Mouse (Mus musculus) limb, embryonic 14.5 days (tissue): ENCODE measurements around the gene Susd1. TPM values are rescaled to one million over a fixed set of nuclear protein-coding genes. Genes with fewer than 3 reads are reported as not detected.

ENCODE experiments used
- ATAC-seq: fragments of 200-750 bp; cut with Nextera tagmentation; 2 replicates; pipeline ENCODE4 v1.8.0; 2017; ENCODE audit warnings: low read depth, moderate number of reproducible peaks, moderate TSS enrichment; ENCODE audit not compliant: low FRiP score
- DNase-seq: peaks from one replicate; pipeline ENCODE4 v3.0.0-alpha.2; 2015; ENCODE audit warnings: low spot score
- H3K27ac ChIP-seq: fragments of 300-500 bp; sonication (generic); replicated peaks from 2 replicates; pipeline ENCODE4 v1.5.1; 2014; ENCODE audit warnings: low read depth, mild to moderate bottlenecking, low read length, moderate library complexity, mixed read lengths
- H3K27me3 ChIP-seq: fragments of 300-500 bp; sonication (generic); 2 replicates; pipeline ENCODE4 v1.6.1; 2014; ENCODE audit warnings: low read length, mixed read lengths; ENCODE audit not compliant: control insufficient read depth, insufficient read depth
- H3K36me3 ChIP-seq: fragments of 300-500 bp; sonication (generic); 2 replicates; pipeline ENCODE4 v1.6.1; 2014; ENCODE audit warnings: mild to moderate bottlenecking, low read length, moderate library complexity, mixed read lengths; ENCODE audit not compliant: control insufficient read depth, insufficient read depth
- H3K4me1 ChIP-seq: fragments of 300-500 bp; sonication (generic); 2 replicates; pipeline ENCODE4 v1.6.1; 2014; ENCODE audit warnings: antibody characterized with exemption, low read length, mixed read lengths; ENCODE audit not compliant: control insufficient read depth, insufficient read depth
- H3K4me2 ChIP-seq: fragments of 300-500 bp; sonication (generic); replicated peaks from 2 replicates; pipeline ENCODE4 v1.6.1; 2014; ENCODE audit warnings: low read depth, mild to moderate bottlenecking, low read length, moderate library complexity; ENCODE audit not compliant: severe bottlenecking
- H3K4me3 ChIP-seq: fragments of 300-500 bp; sonication (generic); replicated peaks from 2 replicates; pipeline ENCODE4 v1.5.1; 2014; ENCODE audit warnings: low read length
- H3K9ac ChIP-seq: fragments of 300-500 bp; sonication (generic); 2 replicates; pipeline ENCODE4 v1.6.1; 2014; ENCODE audit warnings: mild to moderate bottlenecking, low read depth, low read length, moderate library complexity; ENCODE audit not compliant: severe bottlenecking
- H3K9me3 ChIP-seq: fragments of 300-500 bp; sonication (generic); 2 replicates; pipeline ENCODE4 v1.6.1; 2016; ENCODE audit warnings: low read length; ENCODE audit not compliant: control insufficient read depth
- POLR2A ChIP-seq: fragments of 200-500 bp; IDR thresholded peaks from 2 replicates; pipeline ENCODE4 v1.8.0; 2012; ENCODE audit warnings: inconsistent platforms, mild to moderate bottlenecking, moderate library complexity, borderline replicate concordance; ENCODE audit not compliant: insufficient read depth, insufficient read length; ENCODE audit errors: extremely low read depth
- WGBS: fragments of 180-500 bp; shearing (Covaris S2); extraction: QIAGEN DNeasy Blood & Tissue Kit; methylation state at CpG from one replicate; pipeline ENCODE4 v1.1.7; 2014; 5-methylcytosine and 5-hydroxymethylcytosine counted together
- polyA plus RNA-seq, 2 experiments: library from polyadenylated mRNA; depleted of rRNA in 1 of 2; stranded (reverse) in 1 of 2; unstranded in 1 of 2; fragments of >200 nt; fragmentation: Nextera tagmentation in 1 of 2; extraction: Ambion mirVana in 1 of 2; gene quantifications; 2 replicates each; pipeline versions ENCODE4 v1.2.1 to v1.2.3; 2012 to 2014

The Susd1 gene
- polyA plus RNA-seq, 2 experiments, result 2.3 to 5.6 TPM

DNA sequence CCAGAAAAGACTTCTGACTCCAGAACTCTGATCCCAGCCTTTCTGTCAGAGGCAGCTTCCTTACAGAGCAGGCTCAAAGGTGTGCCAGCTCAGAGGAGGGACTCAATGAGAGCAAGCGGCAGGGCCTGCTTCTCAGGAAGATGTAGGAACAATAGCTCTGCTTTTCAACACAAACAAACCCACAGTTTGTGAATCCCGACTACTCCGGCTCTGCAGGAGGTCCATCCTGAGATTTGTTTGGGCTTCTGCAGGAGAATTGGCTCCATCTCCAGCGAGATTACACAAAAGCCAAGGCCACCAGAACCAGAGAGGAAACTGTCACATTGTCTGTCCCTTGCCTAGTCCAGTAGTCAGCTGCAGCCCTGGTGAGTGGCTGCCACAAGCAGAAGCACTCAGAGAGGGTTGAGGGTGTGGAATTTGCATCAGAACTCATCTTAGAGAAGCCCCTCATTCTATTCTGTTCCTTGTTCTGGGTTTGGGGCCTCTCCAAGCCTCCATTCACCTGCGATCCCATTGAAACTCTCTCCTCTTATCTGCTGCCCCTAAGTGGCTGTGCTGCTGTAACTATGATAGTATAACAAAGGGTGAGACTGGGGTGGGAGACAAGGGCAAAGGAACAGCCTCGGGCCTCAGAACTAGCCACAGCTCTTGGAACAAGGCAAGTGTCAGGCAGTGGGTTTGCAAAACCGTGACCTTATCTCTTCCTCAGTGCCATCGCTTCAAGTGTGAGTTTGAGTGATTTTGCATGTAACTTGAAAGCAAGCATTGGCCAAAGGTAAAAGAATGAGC is 155.5 kb downstream of the Susd1 start:
- Histone ChIP-seq H3K27me3 (no peaks in the 10 kb centered on the region), H3K27ac (no peak overlapping the region), H3K9me3 (no peaks in the 10 kb centered on the region), H3K4me1 (0 out of 2 replicates have a peak, but pooled peaks cover 4% of the 10 kb centered on the region), H3K36me3 (no peaks in the 10 kb centered on the region), H3K9ac (no peak overlapping the region), H3K4me3 (no peak overlapping the region), H3K4me2 (no peak overlapping the region)
- no peak for TF ChIP-seq POLR2A
- no peak for DNase-seq
- no peak for ATAC-seq
- WGBS, result 58% methylated on average over 8 of the region's 8 CpGs

DNA sequence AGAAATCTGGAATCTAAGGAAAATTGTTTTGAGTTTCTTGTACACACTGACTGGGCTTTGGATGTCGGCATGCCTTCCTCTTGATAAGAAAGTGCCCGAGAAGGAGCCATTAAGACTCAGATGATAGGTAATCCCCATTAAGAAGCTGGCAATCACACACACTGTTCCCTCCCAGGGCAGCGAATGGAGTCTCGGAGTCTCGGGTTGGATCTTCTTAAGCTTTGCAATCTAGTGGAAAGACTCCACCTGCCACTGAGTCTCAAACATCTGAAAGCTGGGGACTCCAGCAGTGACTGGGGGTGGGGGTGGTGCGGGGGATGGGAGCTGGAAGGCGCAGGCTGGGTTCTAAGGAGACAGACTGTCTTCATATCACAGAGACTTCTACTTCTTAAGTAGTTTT is 156.3 kb downstream of the Susd1 start:
- H3K4me2 ChIP-seq, result no peak overlapping the region
- H3K9ac ChIP-seq, result no peak overlapping the region
- no peak for TF ChIP-seq POLR2A
- ATAC-seq, result no peak
- no peaks in the 10 kb centered on the region for H3K9me3 ChIP-seq
- DNase-seq, result no peak
- 51% methylated on average over 7 of the region's 7 CpGs for WGBS
- H3K4me3 ChIP-seq, result no peak overlapping the region
- no peaks in the 10 kb centered on the region for H3K27me3 ChIP-seq
- H3K36me3 ChIP-seq, result no peaks in the 10 kb centered on the region
- no peak overlapping the region for H3K27ac ChIP-seq
- H3K4me1 ChIP-seq, result 0 out of 2 replicates have a peak, but pooled peaks cover 4% of the 10 kb centered on the region

DNA sequence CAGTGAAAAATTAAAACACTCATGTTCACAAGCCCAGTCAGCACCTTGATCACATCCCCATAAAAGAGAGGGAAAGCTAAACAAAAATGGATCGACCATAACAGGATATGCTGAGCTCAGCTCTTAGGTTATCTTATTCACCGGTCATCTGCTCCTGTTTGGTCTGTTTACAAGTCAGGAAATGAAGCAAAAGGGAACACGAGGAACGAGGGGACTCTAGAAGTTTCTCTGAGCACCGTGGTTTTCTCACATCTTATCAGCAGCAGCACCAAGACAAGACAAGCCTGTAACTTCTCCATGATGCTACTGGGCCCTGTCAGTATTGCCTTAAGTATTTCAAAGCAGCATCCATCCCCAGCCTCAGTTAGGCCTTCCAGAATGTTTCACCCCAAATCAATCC is 157.6 kb downstream of the Susd1 start:
- Histone ChIP-seq H3K36me3 (no peaks in the 10 kb centered on the region), H3K4me3 (no peak overlapping the region), H3K27ac (no peak overlapping the region), H3K4me2 (no peak overlapping the region), H3K9me3 (no peaks in the 10 kb centered on the region), H3K4me1 (0 out of 2 replicates have a peak, but pooled peaks cover 2% of the 10 kb centered on the region), H3K9ac (no peak overlapping the region), H3K27me3 (no peaks in the 10 kb centered on the region)
- ATAC-seq (no peak), DNase-seq (no peak)
- 83% methylated on average over 5 of the region's 5 CpGs for WGBS
- no peak for TF ChIP-seq POLR2A

DNA sequence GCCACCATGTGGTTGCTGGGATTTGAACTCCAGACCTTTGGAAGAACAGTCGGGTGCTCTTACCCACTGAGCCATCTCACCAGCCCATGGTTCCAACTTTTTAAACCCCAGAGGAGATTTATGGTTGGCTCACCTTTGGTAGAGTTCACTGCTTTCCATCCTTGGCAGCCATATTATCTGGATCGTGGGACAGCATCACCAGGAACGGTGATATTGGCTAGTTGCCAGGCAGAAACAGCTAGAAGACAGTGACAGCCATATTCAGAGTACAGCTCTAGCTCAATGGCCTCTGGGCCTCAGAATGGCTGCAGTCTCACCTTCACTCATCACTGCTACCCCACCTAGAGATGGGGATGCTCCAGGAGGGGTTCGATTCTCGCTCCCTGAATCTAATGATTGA is 159.3 kb downstream of the Susd1 start:
- no peak overlapping the region for H3K27ac ChIP-seq
- H3K9me3 ChIP-seq, result no peaks in the 10 kb centered on the region
- H3K27me3 ChIP-seq, result no peaks in the 10 kb centered on the region
- no peaks in the 10 kb centered on the region for H3K4me1 ChIP-seq
- TF ChIP-seq POLR2A, result no peak
- no peak overlapping the region for H3K4me3 ChIP-seq
- H3K9ac ChIP-seq, result no peak overlapping the region
- 89% methylated on average over 5 of the region's 5 CpGs for WGBS
- DNase-seq (no peak), ATAC-seq (no peak)
- H3K4me2 ChIP-seq, result no peak overlapping the region
- H3K36me3 ChIP-seq, result no peaks in the 10 kb centered on the region

DNA sequence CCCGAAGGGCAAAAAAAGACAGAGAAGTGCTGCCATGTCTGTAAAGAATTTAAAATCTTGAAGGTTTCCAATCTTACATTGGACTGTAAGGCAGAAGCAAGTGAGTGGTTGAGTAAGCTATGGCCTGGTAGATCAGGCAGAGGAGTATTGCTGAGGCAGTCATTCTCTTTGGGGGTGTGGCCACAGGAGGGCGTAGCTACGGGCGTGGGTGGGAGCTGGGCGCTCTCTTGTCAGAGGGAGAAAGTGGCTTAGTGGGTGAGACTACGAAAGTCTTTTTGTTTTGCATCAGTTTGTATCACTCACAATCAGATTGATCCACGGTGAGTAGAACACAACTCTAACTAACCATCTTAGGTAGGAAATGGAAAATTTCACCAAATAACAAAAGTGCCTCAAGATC is 160.0 kb downstream of the Susd1 start:
- no peak for TF ChIP-seq POLR2A
- Histone ChIP-seq H3K27me3 (no peaks in the 10 kb centered on the region), H3K27ac (no peak overlapping the region), H3K4me1 (no peaks in the 10 kb centered on the region), H3K4me3 (no peak overlapping the region), H3K36me3 (no peaks in the 10 kb centered on the region), H3K4me2 (no peak overlapping the region), H3K9ac (no peak overlapping the region), H3K9me3 (no peaks in the 10 kb centered on the region)
- no peak for ATAC-seq
- no peak for DNase-seq
- WGBS, result 81% methylated on average over 7 of the region's 7 CpGs
